Mouse (Mus musculus) frontal cortex, postnatal 14 days (tissue): ENCODE measurements around the gene Wdpcp.

ENCODE experiments used
- DNase-seq, 2 experiments: peaks; one replicate each; pipeline ENCODE4 v3.0.0; 2022; ENCODE audit warnings: low spot score in 2 of 2

Wdpcp gene

DNA sequence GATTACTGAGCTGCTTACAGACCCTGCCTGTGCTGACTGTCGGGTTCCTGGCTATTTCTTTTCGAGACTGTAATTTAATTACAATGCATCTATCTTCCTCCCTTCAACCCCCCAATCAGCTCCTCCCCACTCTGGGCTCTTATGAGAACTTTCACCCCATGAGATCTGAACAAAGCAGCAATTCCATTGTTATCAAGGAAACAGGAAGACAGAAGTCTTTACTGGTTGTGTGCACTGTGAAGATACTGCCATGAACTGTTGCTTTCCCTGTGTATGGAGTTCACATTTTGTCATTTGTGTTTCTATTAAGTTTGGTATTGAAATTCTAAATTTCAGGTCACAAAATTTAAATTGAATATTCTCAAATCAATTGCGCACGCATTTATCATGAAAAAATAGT, 177.5 kb downstream of the Wdpcp start:
- no peak for DNase-seq

DNA sequence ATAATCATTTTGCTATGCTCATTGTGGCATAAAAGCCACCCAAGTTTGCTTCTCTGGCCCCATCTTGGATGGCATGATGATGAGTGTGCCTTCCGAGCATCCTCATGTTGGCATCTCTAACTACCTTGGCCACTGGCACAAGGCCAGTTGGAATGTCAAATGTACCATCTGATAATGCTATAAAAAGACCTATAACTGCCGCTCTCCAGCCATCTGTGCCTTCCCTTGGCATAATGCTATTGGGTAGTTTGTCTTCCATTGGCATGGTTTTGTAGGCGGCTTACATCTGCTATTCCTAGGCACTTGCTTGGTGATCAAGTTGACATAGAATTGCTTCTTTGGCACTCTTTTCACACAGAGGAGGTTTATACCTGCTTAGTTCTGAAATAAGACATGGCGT, 191.2 kb downstream of the Wdpcp start:
- no peak for DNase-seq

DNA sequence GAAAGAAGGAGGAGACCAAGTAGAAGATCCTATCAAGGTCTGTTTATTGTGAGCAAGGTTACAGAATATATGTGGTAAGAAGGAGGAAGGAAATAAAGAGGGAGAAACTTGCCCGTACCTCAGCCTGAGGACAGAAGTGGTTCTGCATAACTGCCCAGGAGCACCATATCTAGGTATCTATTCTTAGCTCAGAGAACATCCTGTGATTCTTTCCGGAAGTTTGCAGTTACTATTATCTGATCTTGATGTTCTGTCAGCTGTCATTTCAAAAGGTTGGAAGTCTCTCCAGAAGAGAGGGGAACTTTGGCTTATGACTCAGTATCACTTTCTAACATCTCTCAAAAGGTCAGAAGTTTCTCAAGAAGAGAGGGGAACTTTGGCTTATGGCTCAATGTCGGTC, 216.8 kb downstream of the Wdpcp start:
- no peak for DNase-seq

DNA sequence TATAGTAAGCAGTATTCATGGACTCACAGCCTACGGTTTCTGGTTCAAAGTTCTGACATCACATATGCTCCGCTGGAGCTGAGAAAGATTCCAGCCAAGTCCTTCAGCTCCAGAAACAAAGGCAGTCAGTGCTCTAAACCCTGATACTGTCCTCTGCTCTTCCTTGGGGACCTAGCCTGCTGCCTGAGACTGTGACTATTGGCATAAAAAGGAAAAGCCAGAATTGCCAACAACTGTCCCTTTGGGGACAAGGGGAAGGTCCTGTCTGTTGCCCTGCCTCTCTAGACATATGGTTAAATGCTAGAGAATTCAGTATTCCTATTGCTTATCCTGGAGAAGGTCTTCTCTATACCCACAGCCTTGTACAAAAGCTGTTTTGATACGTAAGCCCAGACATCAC, 252.9 kb downstream of the Wdpcp start:
- DNase-seq: no peak

DNA sequence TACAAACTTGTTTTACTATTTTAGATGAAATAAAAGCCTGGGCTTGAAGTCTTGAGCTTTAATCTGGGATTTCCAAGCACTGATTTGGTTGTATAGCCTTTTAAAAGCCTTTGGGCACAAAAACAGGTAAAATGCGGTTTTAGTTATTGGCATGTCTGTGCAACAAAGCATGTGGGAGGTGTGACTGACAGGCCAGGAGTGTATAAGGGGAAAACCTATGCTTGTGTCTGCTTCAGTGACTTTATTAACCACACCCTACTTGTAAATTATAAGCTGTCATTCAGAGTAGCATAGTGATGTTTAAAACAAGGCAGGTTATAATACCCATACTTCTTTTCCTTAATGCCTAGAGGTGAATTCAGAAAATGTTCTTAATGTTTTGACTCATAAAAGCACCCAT, 254.5 kb downstream of the Wdpcp start:
- DNase-seq: no peak

DNA sequence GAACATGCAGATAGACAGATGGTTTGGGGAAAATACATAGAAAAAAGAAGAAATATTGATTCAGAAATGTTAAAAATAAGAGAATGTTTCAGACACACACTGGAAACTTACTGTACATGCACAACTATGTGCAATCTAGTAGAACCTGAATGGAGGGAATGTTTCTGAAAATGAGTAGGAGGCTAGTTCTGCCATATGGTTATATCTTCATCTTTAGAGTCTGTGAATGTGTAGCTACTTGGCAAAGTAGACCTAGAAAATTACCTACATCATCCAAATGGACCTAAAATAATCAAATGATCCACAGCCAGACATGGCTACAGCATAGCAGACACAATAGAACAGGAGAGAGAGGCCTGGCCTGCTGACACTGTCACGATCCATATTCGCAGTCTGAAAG, 275.0 kb downstream of the Wdpcp start:
- no peak for DNase-seq

DNA sequence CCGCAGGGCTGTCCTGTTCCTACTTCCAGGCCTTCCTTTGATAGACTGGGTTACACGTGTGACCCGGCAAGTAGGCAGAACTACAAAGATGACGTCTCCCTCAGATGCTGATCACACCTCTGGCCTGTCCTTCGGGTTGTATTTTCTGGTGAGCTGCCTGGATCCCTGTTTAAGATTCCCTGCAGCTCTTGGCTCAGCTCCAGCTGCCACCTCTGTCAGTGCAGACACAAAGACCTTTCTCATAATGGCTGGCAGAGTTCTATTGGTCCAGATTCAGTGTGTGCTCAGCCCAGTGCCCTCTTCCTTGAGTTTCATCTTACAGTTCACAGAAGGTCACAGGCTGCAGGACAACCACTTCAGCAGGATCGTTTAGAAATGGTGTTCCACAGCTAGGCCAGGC, 292.0 kb downstream of the Wdpcp start:
- no peak for DNase-seq

DNA sequence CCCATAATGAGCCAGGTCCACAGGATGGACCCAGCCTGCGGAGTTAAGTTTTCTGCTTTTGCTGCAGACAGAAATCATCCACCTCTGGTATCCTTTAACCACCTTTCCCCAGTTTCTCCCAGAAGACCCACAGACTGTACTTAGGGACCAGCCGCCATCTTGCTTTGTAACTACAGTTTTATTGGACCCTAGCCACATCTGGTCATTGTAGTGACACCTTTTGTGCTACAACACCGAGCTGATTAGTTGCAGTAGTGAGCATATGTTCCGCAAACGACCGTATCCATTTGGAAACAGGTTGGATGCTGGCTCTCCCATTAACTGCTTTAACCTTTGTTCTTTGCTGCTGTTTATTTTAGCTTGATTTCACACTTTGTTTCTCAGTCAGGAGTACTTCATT, 292.5 kb downstream of the Wdpcp start:
- no peak for DNase-seq

DNA sequence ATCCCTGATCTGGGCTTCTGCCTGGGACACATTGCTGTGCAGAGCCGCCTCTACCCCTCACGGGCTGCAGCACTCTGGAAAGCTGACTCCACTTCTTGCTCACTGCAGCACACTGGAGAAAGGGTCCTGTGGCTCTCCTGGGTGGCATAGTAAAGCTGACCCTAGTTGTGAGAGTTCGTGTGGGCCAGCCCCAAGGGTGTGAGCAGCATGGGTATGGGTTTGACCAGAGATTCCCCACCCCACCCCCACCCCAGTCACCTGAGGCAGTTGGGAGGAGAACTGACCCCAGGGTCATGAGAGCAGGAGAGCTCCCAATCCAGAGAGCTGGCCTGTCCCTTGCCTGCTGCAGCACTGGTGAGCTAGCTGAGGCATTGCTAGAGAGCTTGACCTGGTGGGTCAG, 296.6 kb downstream of the Wdpcp start:
- no peak for DNase-seq

DNA sequence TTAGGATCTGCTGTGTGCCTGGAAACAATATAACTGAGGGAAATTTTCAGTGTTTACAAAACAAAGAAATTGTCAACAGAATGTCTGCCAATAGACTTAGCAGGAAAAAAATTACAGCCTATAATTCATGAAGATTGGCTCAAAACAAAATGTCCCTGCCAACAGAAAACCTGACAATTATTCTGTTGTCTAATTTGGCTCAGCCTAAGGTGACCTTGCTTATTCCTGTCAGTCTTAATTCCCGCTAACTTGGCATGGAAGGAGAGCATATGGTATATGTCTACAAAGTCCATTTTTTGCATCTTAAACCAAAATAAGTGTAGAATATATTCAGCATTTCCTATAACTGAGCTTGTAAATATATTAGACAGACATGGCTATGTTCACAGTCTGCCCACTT, 298.8 kb downstream of the Wdpcp start:
- no peak for DNase-seq

DNA sequence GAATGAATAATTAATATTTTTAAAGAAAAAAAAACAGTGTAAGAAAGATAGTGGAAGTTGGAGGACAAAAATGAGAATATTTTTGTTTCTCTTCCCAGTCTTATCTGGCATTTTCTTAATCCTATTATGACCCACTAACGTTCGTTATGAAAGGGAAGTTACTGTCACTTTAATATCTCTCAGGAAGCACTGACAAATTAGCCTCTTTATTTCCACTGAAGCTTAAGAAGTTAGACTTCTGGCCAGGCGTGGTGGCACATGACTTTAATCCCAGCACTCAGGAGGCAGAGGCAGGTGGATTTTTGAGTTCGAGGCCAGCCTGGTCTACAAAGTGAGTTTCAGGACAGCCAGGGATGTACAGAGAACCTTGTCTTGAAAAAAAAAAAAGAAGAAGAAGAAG, 299.7 kb downstream of the Wdpcp start:
- no peak for DNase-seq

DNA sequence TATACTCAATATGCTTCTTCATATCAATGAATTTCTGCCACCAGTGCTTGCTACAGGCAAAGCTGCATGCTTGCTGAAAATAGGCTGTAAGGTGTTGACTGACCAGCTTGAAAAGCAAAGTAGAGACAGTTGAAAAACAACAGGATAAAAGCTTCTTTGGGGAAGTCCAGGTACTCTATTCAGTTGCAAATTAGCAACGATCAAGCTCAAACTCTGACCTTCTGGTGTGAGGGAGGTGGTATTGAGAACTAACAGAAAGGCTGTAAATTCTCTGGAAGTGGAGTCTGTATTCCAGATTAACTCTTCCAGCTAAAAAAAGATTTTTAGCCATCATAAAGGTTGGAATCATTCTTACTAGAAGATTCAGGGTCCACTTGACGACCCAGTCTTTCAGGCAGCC, 303.0 kb downstream of the Wdpcp start:
- no peak for DNase-seq

DNA sequence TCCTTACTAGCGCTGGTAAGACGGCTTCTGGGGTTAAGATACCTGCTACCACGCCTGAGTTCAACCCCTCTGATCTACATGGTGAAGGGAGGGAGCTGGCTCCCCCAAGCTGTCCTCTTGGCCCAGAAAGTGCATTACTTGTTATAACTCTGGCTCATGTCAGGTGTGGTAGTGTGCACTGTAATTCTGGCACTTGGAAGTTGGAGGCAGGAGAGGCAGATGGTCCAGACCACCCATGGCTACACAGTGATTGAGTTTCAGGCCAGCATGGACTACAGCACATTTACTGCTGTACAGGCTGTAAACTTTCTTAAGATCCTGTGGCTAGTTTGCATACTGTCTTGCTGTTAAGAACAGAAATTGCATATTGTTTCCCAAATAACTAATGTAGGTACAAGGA, 322.7 kb downstream of the Wdpcp start:
- DNase-seq: no peak

DNA sequence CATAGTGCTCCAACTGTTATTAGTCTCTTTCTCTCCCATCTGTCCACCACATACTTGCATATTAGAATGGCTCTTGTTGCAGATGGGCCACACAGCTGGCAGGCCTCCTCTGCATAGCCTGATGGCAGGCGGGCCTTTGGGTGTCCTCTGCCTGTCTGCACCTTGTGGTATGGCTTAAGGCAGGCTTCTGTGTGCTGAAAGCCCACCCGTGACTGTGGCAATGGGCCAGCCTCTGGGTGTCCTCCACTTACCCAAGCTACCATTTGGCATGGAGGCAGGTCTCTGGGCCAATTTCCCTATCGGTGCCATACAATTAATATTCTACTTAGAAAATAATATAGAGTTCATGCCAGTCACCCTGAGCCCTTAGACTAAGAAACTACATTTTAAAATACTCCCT, 350.5 kb downstream of the Wdpcp start:
- DNase-seq: no peak
